Mouse (Mus musculus) limb, embryonic 14.5 days (tissue): ENCODE measurements around the gene Cyth3. TPM values are rescaled to one million over a fixed set of nuclear protein-coding genes. Genes with fewer than 3 reads are reported as not detected.

ENCODE experiments used
- ATAC-seq: fragments of 200-750 bp; cut with Nextera tagmentation; 2 replicates; pipeline ENCODE4 v1.8.0; 2017; ENCODE audit warnings: low read depth, moderate number of reproducible peaks, moderate TSS enrichment; ENCODE audit not compliant: low FRiP score
- DNase-seq: peaks from one replicate; pipeline ENCODE4 v3.0.0-alpha.2; 2015; ENCODE audit warnings: low spot score
- H3K27ac ChIP-seq: fragments of 300-500 bp; sonication (generic); replicated peaks from 2 replicates; pipeline ENCODE4 v1.5.1; 2014; ENCODE audit warnings: low read depth, mild to moderate bottlenecking, low read length, moderate library complexity, mixed read lengths
- H3K27me3 ChIP-seq: fragments of 300-500 bp; sonication (generic); 2 replicates; pipeline ENCODE4 v1.6.1; 2014; ENCODE audit warnings: low read length, mixed read lengths; ENCODE audit not compliant: control insufficient read depth, insufficient read depth
- H3K36me3 ChIP-seq: fragments of 300-500 bp; sonication (generic); 2 replicates; pipeline ENCODE4 v1.6.1; 2014; ENCODE audit warnings: mild to moderate bottlenecking, low read length, moderate library complexity, mixed read lengths; ENCODE audit not compliant: control insufficient read depth, insufficient read depth
- H3K4me1 ChIP-seq: fragments of 300-500 bp; sonication (generic); 2 replicates; pipeline ENCODE4 v1.6.1; 2014; ENCODE audit warnings: antibody characterized with exemption, low read length, mixed read lengths; ENCODE audit not compliant: control insufficient read depth, insufficient read depth
- H3K4me2 ChIP-seq: fragments of 300-500 bp; sonication (generic); replicated peaks from 2 replicates; pipeline ENCODE4 v1.6.1; 2014; ENCODE audit warnings: low read depth, mild to moderate bottlenecking, low read length, moderate library complexity; ENCODE audit not compliant: severe bottlenecking
- H3K4me3 ChIP-seq: fragments of 300-500 bp; sonication (generic); replicated peaks from 2 replicates; pipeline ENCODE4 v1.5.1; 2014; ENCODE audit warnings: low read length
- H3K9ac ChIP-seq: fragments of 300-500 bp; sonication (generic); 2 replicates; pipeline ENCODE4 v1.6.1; 2014; ENCODE audit warnings: mild to moderate bottlenecking, low read depth, low read length, moderate library complexity; ENCODE audit not compliant: severe bottlenecking
- H3K9me3 ChIP-seq: fragments of 300-500 bp; sonication (generic); 2 replicates; pipeline ENCODE4 v1.6.1; 2016; ENCODE audit warnings: low read length; ENCODE audit not compliant: control insufficient read depth
- POLR2A ChIP-seq: fragments of 200-500 bp; IDR thresholded peaks from 2 replicates; pipeline ENCODE4 v1.8.0; 2012; ENCODE audit warnings: inconsistent platforms, mild to moderate bottlenecking, moderate library complexity, borderline replicate concordance; ENCODE audit not compliant: insufficient read depth, insufficient read length; ENCODE audit errors: extremely low read depth
- WGBS: fragments of 180-500 bp; shearing (Covaris S2); extraction: QIAGEN DNeasy Blood & Tissue Kit; methylation state at CpG from one replicate; pipeline ENCODE4 v1.1.7; 2014; 5-methylcytosine and 5-hydroxymethylcytosine counted together
- polyA plus RNA-seq, 2 experiments: library from polyadenylated mRNA; depleted of rRNA in 1 of 2; stranded (reverse) in 1 of 2; unstranded in 1 of 2; fragments of >200 nt; fragmentation: Nextera tagmentation in 1 of 2; extraction: Ambion mirVana in 1 of 2; gene quantifications; 2 replicates each; pipeline versions ENCODE4 v1.2.1 to v1.2.3; 2012 to 2014

The Cyth3 gene
- polyA plus RNA-seq, 2 experiments = 50.6 to 60.5 TPM

GRCm38 (mm10) chr5:143669839-143670238 lies 47.6 kb downstream of the Cyth3 start:
- Histone ChIP-seq H3K36me3 (no peaks in the 10 kb centered on the region), H3K27ac (no peak overlapping the region), H3K4me2 (no peak overlapping the region), H3K4me3 (no peak overlapping the region), H3K4me1 (peaks cover 29% of the 10 kb centered on the region), H3K27me3 (no peaks in the 10 kb centered on the region), H3K9me3 (no peaks in the 10 kb centered on the region), H3K9ac (no peak overlapping the region)
- DNase-seq (no peak), ATAC-seq (no peak)
- TF ChIP-seq POLR2A = no peak
- 79% methylated on average over 2 of the region's 2 CpGs for whole genome bisulfite sequencing

- no peak for TF ChIP-seq POLR2A
- ATAC-seq = no peak
- no peaks in the 10 kb centered on the region for H3K36me3 ChIP-seq
- H3K4me1 ChIP-seq = peaks cover 22% of the 10 kb centered on the region
- no peak for DNase-seq
- no peak overlapping the region for H3K4me2 ChIP-seq
- H3K9ac ChIP-seq = no peak overlapping the region
- H3K27ac ChIP-seq = no peak overlapping the region
- no peaks in the 10 kb centered on the region for H3K9me3 ChIP-seq
- no peak overlapping the region for H3K4me3 ChIP-seq
- no peaks in the 10 kb centered on the region for H3K27me3 ChIP-seq
- WGBS = 82% methylated on average over 6 of the region's 6 CpGs
Measured at GRCm38 (mm10) chr5:143670740-143671415, 48.6 kb downstream of the Cyth3 start.

- peaks cover 43% of the 10 kb centered on the region for H3K4me1 ChIP-seq
- no peaks in the 10 kb centered on the region for H3K36me3 ChIP-seq
- TF ChIP-seq POLR2A = no peak
- H3K9ac ChIP-seq = no peak overlapping the region
- ATAC-seq (no peak), DNase-seq (no peak)
- H3K27me3 ChIP-seq = no peaks in the 10 kb centered on the region
- no peak overlapping the region for H3K4me2 ChIP-seq
- no peak overlapping the region for H3K4me3 ChIP-seq
- H3K9me3 ChIP-seq = no peaks in the 10 kb centered on the region
- WGBS = 69% methylated on average over 5 of the region's 5 CpGs
- no peak overlapping the region for H3K27ac ChIP-seq
Measured at GRCm38 (mm10) chr5:143674576-143674975, 52.3 kb downstream of the Cyth3 start.

GRCm38 (mm10) chr5:143676218-143676985 lies 54.2 kb downstream of the Cyth3 start:
- ATAC-seq (no peak), DNase-seq (no peak)
- no peak overlapping the region for H3K4me2 ChIP-seq
- no peaks in the 10 kb centered on the region for H3K27me3 ChIP-seq
- H3K9me3 ChIP-seq = no peaks in the 10 kb centered on the region
- no peak overlapping the region for H3K27ac ChIP-seq
- H3K36me3 ChIP-seq = no peaks in the 10 kb centered on the region
- no peak overlapping the region for H3K4me3 ChIP-seq
- no peak for TF ChIP-seq POLR2A
- peaks cover 45% of the 10 kb centered on the region for H3K4me1 ChIP-seq
- H3K9ac ChIP-seq = no peak overlapping the region
- WGBS = 62% methylated on average over 5 of the region's 5 CpGs

- Histone ChIP-seq H3K9me3 (no peaks in the 10 kb centered on the region), H3K36me3 (no peaks in the 10 kb centered on the region), H3K27me3 (no peaks in the 10 kb centered on the region), H3K4me2 (no peak overlapping the region), H3K27ac (no peak overlapping the region), H3K4me3 (no peak overlapping the region), H3K4me1 (peaks cover 40% of the 10 kb centered on the region), H3K9ac (no peak overlapping the region)
- WGBS = 58% methylated on average over 4 of the region's 4 CpGs
- TF ChIP-seq POLR2A = no peak
- no peak for DNase-seq
- 0 out of 2 replicates have a peak, but pooled peaks have one; percentile 47 for ATAC-seq
Measured at GRCm38 (mm10) chr5:143677363-143677762, 55.1 kb downstream of the Cyth3 start.
